Mouse (Mus musculus) kidney, postnatal 4 days (tissue): ENCODE measurements around the gene Gla.

Source experiments
- DNase-seq, 2 experiments: peaks; one replicate each; pipeline ENCODE4 v3.0.0; 2021; ENCODE audit warnings: mixed read lengths in 2 of 2

The Gla gene

DNA sequence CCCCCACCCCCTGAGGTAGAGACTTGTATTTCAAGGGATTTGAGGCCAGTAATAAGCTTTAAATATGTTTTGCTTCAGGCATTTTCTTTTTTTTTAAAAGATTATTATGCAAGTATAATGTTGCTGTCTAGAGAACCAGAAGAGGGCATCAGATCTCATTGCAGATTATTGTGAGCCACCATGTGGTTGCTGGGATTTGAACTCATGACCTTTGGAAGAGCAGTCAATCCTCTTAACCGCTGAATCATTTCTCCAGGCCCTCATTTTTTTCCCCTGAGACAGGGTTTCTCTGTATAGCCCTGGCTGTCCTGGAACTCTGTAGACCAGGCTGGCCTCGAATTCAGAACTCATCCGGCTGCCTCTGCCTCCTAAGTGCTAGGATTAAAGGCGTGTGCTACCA lies 12.7 kb downstream of the Gla start:
- no peak for DNase-seq

DNA sequence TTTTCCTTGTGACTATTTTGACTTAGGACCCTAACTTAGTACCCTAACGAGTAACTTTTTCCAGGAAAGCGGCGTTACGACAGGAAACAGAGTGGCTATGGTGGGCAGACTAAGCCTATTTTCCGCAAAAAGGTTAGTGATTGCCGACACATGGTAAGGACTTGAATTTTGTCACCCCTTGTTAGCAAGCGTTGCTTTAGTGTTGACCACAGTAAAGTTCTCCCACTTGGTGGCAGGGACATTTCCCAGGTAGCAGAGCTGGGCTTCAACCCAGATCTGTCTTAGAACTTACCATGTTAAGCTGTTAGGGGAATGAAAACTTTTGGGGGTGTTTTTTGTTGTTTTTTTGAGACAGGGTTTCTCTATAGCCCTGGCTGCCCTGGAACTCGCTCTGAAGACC lies 14.5 kb downstream of the Gla start:
- DNase-seq: no peak

DNA sequence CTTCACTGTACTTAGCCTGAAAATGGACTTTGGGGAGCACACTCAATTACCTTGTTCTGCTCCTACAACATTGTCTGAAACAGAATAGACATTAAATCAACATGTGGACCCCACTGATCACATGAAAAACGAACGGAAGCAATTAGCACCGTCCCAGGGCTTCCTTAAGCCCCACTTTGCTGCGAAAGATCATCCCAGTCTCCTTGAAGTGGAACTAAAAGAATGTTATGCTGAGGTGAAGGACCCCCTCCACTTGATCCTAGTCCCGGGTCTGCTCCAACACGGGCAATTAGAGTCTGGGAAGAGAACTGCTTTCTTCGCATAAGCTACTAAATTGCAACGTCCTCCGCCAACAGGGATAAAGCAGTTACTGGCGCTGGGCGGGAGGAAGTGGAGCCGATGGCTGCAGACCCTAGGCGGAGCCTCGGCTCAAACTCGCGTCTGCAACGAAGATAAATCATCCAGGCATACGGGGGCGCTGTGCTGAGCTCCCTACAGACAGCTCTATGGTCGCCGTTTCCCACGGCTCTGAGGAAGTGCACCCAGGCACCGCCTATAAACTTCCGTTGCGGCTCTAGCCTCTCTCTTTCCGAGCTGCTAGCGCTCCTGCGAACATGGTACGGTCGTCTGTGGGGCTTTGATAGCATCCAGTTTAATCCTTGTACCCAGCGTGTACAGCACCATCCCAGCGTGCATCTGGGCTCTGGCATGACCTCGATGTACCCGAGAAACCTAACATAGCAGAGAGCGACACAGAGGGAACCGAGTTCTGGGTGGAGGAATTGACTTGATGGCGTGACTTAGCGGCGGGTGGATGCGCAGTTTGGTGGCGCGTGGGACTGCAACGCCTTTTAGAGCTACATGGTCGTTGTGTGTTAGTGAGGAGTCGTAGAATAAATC lies 15.6 kb downstream of the Gla start, which contains the start of gene Rpl36a:
TSS of gene Rpl36a (plus strand) at position 552 of the 900 bp plus-strand sequence.
- peak; percentile 93 to 96 for DNase-seq

DNA sequence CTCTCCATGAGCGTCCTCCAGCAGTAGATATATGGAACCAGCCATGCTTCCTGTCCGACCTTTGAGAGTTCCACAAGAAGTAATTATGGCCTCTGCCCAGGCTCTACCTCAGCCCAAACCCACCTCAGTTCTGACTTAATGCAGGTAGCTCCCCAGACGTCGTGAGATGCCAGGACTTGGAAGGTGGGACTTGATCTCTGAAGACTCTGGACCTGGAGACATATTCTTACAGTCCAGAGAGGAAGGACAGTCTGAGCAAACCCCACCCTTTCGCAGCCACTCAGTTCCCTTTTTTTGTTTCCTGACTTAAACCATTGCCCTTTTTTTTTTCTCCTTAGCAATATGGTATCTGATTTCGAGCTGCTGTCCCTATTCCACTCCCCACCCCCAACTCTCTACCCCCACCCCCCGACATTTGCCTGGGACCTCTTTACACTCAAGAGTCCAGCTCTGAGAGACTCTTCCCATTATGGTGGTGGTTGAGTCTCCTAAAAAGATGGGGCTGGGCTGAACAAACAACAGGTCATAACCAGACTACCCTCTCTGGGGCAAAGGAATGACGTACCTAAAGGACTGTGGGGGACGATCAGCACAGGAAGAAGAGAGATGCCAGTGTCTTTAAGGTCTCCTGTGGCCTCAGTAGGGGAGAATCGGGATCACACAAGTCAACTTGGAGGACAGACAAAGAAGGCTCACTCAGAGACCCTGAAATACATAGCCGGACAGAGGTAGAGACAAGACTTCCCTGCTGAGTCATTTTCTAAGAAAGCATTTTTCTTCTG lies 17.8 kb downstream of the Gla start, which contains the start of gene Btk:
TSS of gene Btk (minus strand) at position 683 of the 782 bp plus-strand sequence.
- DNase-seq: no peak

DNA sequence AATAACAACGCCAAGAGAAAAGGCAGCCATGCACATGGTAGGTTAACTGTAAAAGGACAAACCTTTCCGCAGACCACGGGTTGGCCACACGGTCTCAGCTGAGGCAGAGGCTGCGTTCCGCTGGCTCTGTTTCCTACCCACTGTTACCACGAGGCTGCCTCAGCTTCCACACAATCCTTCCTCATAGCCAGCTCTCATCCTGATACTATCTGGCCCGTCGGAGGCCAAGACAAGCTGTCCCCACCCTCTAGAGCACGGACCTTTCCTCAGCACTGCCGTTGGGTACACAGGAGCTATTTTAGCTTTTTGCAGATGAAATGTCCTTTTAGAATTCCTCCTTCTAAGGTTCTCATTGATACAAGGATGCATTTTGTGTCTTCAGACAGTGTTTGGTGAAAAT lies 18.7 kb downstream of the Gla start:
- no peak for DNase-seq

DNA sequence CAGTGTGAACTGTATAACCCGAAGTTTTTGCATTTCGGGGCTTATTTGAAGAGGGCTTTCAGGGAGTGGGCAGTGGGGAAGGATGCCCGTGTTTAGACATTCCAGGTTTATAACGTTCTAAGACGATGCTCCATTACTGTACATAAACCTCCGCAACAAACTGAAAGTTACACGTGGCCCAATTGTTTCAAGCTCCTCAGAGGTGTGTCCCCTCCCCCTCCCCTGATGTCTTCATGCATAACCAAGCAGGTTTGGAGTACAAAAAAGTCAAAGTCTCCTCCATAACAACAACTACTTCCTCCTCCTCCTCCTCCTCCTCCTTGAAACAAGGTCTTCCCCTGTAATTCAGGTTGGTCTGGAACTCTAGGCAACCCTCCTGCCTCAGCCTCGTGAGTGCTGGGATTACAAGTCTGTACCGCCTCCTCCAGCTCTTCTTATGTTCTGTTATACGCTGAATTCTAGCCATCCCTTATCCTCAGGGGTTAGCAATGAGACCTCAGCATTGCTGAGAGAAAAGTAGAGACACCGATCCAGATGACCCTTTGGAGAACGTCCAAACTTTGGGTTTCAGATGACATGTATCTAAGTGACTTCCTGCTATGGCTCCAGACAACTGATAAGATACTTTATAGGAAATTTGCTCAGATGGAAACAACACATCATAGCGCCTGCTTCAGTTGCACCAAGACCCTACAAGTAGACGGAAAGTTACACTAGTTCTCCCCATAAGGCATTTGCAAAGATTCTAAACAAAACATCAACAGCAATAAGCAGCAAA lies 20.2 kb downstream of the Gla start:
- DNase-seq: no peak

DNA sequence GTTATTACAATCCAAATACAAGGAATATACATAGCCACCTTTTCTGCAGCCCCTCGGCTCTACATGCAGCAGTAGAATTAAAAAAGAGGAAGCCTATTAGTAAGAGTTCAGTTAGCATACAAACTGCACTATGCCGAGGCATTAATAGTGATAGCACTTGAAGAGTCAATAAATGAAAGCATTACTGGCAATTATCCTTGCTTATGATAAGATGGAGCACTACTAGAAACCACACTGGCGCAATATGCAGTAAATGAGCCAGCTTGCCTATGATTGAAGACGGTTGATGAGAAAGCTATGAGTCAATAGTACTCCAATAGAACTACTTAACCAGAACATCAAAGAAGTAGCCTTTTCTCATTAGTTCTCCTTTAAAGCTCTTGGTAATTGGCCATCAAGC lies 23.0 kb downstream of the Gla start:
- no peak for DNase-seq

DNA sequence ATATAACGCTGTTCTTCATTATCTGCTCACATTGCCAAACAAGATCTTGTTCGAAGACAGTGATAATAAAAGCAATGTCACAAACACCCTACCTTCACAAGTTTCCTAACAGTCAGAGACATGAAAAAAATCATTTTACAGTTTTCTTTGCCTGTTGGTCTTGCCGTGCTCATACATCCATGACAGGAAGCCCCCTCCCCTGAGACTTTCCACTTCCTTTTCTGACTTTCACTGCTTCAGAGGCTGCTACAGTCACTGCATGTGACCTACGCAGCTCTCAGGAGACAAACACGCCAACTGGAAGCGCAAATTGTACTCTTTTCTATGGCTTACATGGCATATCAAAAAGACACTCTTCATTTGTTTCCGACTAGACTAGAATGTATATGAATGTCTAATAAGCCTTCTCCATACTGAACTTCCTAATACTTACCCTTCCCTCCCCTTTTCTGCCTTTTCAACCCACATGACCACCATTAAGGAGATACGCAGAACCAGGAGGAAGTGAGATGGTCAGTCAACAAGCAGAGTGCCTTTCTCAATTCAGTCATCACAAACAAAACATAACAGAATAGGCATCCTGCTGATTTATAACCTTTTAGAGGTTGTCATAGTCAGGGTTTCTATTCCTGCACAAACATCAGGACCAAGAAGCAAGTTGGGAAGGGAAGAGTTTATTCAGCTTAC lies 34.2 kb downstream of the Gla start:
- no peak for DNase-seq

DNA sequence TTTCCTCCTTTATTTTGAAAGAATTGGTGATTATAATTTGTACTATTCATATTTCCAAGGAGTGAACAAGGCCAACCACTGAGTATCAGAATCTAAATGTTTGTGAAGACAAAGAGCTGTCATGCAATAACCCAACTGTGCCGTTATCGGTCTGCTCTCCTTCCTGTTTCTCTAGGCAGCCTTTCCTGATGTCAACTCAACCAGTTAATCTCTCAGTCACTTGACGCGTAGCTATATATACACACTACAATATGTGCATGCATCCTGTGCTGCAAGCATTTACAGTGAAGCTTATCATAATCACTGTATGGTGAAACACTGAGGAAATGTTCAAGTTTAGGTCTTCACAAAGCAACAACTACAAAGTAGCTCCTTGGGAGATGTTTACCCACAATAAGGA lies 36.6 kb downstream of the Gla start:
- DNase-seq: no peak

DNA sequence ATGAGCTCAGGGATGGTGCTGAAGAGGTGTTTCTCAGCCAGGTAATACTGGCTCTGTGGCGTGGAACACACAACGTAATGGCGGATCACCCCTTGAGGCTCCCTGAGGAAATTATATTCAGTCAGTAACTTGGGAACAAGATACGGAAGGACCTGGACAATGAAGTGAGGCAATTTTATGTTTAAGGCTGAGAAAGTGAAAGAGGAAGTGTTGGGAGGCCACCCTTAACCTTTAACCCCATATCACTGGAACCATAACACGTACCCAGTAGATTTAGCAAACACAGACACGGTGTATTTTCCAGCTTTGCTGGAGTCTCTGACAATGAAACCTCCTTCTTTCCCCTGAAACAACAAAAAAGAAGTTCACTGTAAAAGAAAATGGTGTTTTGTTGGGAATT lies 46.5 kb downstream of the Gla start:
- DNase-seq: no peak

DNA sequence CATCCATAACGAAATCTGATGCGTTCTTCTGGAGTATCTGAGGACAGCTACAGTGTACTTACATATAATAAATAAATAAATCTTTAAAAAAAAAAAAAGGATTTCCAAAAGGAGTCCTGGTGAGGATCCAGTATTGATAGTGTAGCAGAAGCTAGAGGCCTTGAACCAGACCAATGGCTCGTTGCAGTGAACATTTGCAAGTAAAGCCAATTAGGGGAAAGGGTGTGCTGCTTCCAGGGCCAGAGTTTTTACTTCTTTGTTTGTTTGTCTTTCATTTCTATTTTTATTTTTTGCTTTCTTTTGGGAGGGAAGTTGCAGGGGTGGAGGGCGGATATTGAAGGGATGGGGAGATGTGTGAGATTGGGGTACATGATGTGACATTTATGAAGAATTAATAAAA lies 47.6 kb downstream of the Gla start:
- no peak for DNase-seq

DNA sequence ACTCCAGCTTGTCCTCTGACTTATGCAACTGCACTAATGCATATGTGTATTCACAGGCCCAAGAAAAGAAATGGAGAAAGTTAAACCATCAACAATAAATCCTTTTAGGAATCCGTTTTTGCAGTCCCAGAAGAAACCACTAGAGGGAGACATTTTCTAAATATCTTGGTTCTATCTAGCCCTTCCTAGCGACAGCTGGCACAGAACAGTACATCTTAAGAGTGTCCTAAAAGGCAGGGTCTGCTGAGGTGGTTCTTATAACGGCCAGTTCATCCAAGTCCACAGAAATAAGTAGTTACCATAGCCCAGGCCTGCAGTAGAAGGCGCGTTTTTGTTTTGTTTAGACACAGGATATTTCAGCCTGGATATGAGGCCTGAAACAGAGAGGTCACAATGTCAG lies 50.0 kb downstream of the Gla start:
- DNase-seq: peak in 1 of 2 experiments; percentile 20

DNA sequence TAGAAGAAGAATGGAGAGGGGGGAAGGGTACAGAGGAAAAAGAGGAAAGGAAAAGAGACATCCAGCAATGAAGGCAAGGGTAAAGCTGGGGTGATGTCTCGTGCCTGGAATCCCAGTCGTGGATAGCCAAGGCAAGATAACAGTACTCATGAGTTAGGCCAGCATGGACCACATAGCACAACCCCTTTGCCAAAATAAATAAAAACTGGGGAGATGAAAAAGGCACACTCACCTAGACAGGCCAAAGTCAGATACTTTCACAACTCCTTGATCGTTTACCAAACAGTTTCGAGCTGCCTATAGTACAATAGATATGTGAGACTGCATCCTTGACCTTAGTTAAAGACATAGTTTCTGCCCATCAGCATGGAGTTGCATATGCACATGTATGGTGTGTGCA lies 53.6 kb downstream of the Gla start:
- DNase-seq: no peak

DNA sequence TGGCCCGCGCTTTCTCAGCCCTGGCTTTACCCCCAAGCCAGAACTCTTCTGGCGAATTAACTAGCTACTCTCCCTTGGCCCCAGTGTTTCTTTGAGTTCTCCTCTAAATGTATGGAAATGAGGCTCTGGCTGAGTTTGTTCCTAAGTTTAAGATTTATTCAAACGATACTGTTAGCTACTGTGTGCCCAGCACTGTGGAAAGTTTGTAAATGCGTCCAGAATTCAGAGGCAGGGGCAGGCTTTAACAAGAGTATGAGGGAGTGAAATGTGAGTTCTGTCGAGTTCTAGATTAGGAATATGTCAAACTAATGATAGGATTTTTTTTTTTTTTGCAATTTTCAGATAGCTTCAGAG lies 59.0 kb downstream of the Gla start:
- DNase-seq: no peak

DNA sequence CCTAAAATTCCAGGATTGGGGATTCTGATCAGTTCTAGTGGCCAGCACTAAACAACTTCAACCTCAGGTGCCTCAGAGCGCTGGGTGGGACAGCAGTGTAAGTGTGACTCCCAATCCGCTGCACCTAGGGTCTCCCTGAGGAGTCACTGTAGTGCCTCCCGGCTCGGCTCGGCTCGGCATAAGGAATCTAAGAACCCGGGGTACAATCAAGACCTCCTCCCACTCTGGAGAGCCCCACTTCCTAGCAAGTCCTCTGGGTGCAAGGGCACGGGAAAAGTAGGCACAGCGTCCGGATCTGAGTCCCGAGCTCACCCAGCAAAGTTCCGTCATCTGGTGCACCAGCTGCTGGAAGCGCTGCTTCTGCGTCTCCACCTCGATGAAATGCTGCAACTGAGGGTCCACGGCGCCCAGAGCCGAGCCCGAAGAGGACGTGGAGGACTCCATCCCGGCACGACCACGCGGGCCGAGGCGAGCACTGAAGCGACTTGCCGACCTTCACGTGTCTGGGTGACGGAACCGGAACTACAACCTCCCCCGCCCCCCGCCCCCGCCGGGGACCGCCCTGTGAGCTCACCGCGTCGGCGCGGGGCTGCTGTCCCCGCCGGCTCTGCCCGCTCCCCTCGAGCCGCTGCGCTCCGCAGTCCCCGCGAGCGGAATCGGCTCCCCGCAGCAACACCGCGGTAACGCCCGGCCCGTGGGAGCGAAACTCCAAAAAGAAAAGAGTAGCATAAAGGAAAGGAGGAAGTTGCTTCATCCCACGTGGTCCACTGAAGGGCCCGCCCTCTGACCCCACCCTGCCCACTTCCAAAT lies 59.6 kb downstream of the Gla start, which contains the start of gene Timm8a1:
TSS of gene Timm8a1 (minus strand) at position 721 of the 810 bp plus-strand sequence.
- DNase-seq: peak; percentile 74 to 83

DNA sequence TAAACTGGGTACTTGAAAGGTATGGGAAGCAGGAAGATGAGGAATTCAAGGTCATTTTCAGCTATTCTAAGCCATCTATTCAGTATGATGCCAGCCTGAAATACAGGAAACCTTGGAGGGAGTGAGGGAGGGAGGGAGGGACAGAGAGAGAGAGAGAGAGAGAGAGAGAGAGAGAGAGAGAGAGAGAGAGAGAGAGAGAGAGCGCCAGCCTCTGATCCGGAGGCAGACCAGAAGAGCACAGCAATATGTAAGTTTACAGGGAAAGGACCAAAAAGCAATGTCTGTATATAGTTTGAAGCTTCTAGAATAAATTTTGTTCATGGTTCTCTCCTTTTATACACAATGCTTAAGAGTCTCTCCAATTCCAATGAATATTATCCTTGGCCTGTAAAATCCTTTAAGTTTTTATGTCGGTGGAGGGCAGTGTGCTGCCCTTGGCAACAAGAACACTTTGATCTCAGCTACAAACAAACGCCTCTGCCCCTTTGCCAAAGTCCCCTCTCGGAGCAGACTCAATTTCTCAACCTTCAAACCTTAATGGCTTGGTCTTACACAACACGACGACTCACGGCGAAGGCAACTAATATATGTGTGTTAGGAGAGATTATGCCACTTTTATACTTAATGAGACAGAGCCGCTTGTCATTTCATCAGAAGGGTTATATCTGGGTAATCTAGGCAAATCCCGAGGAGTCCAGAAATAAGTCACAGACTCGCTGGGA lies 60.4 kb downstream of the Gla start:
- peak; percentile 2 to 12 for DNase-seq

DNA sequence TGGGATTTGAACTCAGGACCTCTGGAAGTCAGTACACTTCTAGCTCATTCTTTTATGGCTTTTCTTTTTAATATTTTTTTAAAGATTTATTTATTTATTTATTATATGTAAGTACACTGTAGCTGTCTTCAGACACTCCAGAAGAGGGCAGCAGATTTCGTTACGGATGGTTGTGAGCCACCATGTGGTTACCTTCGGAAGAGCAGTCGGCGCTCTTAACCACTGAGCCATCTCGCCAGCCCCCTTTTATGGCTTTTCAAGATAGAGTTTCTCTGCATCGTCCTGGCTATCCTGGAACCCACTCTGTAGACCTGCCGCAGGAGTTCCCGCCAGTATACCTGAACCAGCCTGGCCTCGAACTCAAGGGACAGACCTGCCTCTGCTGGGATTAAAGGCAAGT lies 61.1 kb downstream of the Gla start:
- DNase-seq: peak in 1 of 2 experiments; percentile 8
